Mouse (Mus musculus): ENCODE data around the gene Castor2.

Gene Castor2

GRCm38 (mm10) chr5:134099496-134100211, at the start of gene Castor2:
Gene Castor2 (plus strand): TSS chr5:134099711.
- DNase-seq (ENCODE audit: low read depth, low spot score) = peak; percentile 96

- no peak for DNase-seq (ENCODE audit: low read depth, low spot score)
Measured at GRCm38 (mm10) chr5:134050711-134051110, 48.8 kb upstream of the Castor2 start.

- DNase-seq (ENCODE audit: low read depth, low spot score) = peak; percentile 32
Measured at GRCm38 (mm10) chr5:134052614-134053013, 46.9 kb upstream of the Castor2 start.

- DNase-seq (ENCODE audit: low read depth, low spot score) = no peak
Measured at GRCm38 (mm10) chr5:134054496-134054895, 45.0 kb upstream of the Castor2 start.

- DNase-seq (ENCODE audit: low read depth, low spot score) = no peak
Measured at GRCm38 (mm10) chr5:134058793-134059352, 40.6 kb upstream of the Castor2 start.

- DNase-seq (ENCODE audit: low read depth, low spot score) = peak; percentile 67
Measured at GRCm38 (mm10) chr5:134063362-134064064, 36.0 kb upstream of the Castor2 start.

GRCm38 (mm10) chr5:134066261-134066660, 33.2 kb upstream of the Castor2 start:
- no peak for DNase-seq (ENCODE audit: low read depth, low spot score)

GRCm38 (mm10) chr5:134067924-134068323, 31.6 kb upstream of the Castor2 start:
- peak; percentile 71 for DNase-seq (ENCODE audit: low read depth, low spot score)

GRCm38 (mm10) chr5:134073512-134074041, 25.9 kb upstream of the Castor2 start:
- DNase-seq (ENCODE audit: low read depth, low spot score) = no peak

- no peak for DNase-seq (ENCODE audit: low read depth, low spot score)
Measured at GRCm38 (mm10) chr5:134074368-134074767, 25.1 kb upstream of the Castor2 start.

GRCm38 (mm10) chr5:134076175-134076574, 23.3 kb upstream of the Castor2 start:
- DNase-seq (ENCODE audit: low read depth, low spot score) = no peak

- no peak for DNase-seq (ENCODE audit: low read depth, low spot score)
Measured at GRCm38 (mm10) chr5:134080685-134081548, 18.6 kb upstream of the Castor2 start.

GRCm38 (mm10) chr5:134085227-134085626, 14.3 kb upstream of the Castor2 start:
- DNase-seq (ENCODE audit: low read depth, low spot score) = peak; percentile 37

GRCm38 (mm10) chr5:134085887-134086639, 13.4 kb upstream of the Castor2 start:
- peak; percentile 26 for DNase-seq (ENCODE audit: low read depth, low spot score)

GRCm38 (mm10) chr5:134087211-134087610, 12.3 kb upstream of the Castor2 start:
- no peak for DNase-seq (ENCODE audit: low read depth, low spot score)

GRCm38 (mm10) chr5:134095766-134096165, 3.7 kb upstream of the Castor2 start:
- no peak for DNase-seq (ENCODE audit: low read depth, low spot score)

GRCm38 (mm10) chr5:134098341-134098902, 1.1 kb upstream of the Castor2 start:
- peak; percentile 82 for DNase-seq (ENCODE audit: low read depth, low spot score)

- DNase-seq (ENCODE audit: low read depth, low spot score) = no peak
Measured at GRCm38 (mm10) chr5:134098976-134099375, 535 bp upstream of the Castor2 start.

GRCm38 (mm10) chr5:134100232-134100771, 791 bp downstream of the Castor2 start:
- DNase-seq (ENCODE audit: low read depth, low spot score) = no peak

- no peak for DNase-seq (ENCODE audit: low read depth, low spot score)
Measured at GRCm38 (mm10) chr5:134101322-134101721, 1.8 kb downstream of the Castor2 start.
